Mouse (Mus musculus): Measurements from ENCODE around the gene Leap2. TPM values are rescaled to one million over a fixed set of nuclear protein-coding genes. Genes with fewer than 3 reads are reported as not detected.
A peak's percentile ranks its signal among the peaks of the same experiment; 100 is the strongest.
"Not testable (repeated sequence)": the region's sequence is repeated elsewhere in the genome, so short reads cannot be mapped to it uniquely, and the experiment has no call there.

Gene Leap2
- polyA plus RNA-seq, 1 experiment from 2014 or later, result 0.24 TPM

- WGBS, result 7% methylated on average over 9 of the region's 9 CpGs
Measured at GRCm38 (mm10) chr11:53431347-53432056, 8.5 kb upstream of the Leap2 start.

GRCm38 (mm10) chr11:53430670-53431346, 7.8 kb upstream of the Leap2 start, which contains the start of the genes Uqcrq and Gdf9:
Gene Uqcrq, minus strand, starts transcription at chr11:53430831.
Gene Gdf9, plus strand, starts transcription at chr11:53431023.
- peak within 1 kb of the TSS; percentile 87 for H3K4me2 ChIP-seq (ENCODE audit: low read length)
- TF ChIP-seq CTCF (IDR thresholded peaks at IDR 0.05; ENCODE audit: low read depth), result no peak
- H3K4me1 ChIP-seq (replicated peaks; ENCODE audit: insufficient read depth, low read length), result peaks cover 7% of the 10 kb centered on the region
- H3K36me3 ChIP-seq (ENCODE audit: insufficient read depth, low read length), result 0 out of 2 replicates have a peak, but pooled peaks cover 4% of the 10 kb centered on the region
- DNase-seq (ENCODE audit: low spot score), result peak; percentile 100
- peak; percentile 94 for ATAC-seq (replicated peaks; ENCODE audit: low FRiP score, low read depth)
- H3K4me3 ChIP-seq (replicated peaks; ENCODE audit: low read depth, low read length), result peak within 1 kb of the TSS; percentile 92
- H3K9ac ChIP-seq (ENCODE audit: low read depth, low read length), result peak within 1 kb of the TSS; percentile 93
- under 1% methylated on average over 44 of the region's 44 CpGs for WGBS
- H3K27ac ChIP-seq, result peak within 1 kb of the TSS; percentile 88
- no peaks in the 10 kb centered on the region for H3K9me3 ChIP-seq (replicated peaks; ENCODE audit: low read length)
- H3K27me3 ChIP-seq (ENCODE audit: insufficient read depth, low read length), result no peaks in the 10 kb centered on the region

More at GRCm38 (mm10) chr11:53431347-53432056, 8.5 kb upstream of the Leap2 start:
- Histone ChIP-seq H3K9ac (ENCODE audit: low read depth, low read length) (0 out of 2 replicates have a peak overlapping the region, but pooled peaks have one; percentile 10), H3K9me3 (replicated peaks; ENCODE audit: low read length) (no peaks in the 10 kb centered on the region), H3K4me1 (replicated peaks; ENCODE audit: insufficient read depth, low read length) (peaks cover 7% of the 10 kb centered on the region), H3K27ac (peak overlapping the region; percentile 33; the same call in 1 of the 2 replicates), H3K27me3 (ENCODE audit: insufficient read depth, low read length) (no peaks in the 10 kb centered on the region), H3K4me3 (replicated peaks; ENCODE audit: low read depth, low read length) (peak overlapping the region; percentile 92), H3K4me2 (ENCODE audit: low read length) (peak overlapping the region; percentile 54), H3K36me3 (ENCODE audit: insufficient read depth, low read length) (0 out of 2 replicates have a peak, but pooled peaks cover 4% of the 10 kb centered on the region)
- TF ChIP-seq CTCF (IDR thresholded peaks at IDR 0.05; ENCODE audit: low read depth), result no peak
- DNase-seq (ENCODE audit: low spot score) (no peak), ATAC-seq (replicated peaks; ENCODE audit: low FRiP score, low read depth) (no peak)

- ATAC-seq (replicated peaks; ENCODE audit: low FRiP score, low read depth), result peak; percentile 19
- peaks cover 7% of the 10 kb centered on the region for H3K4me1 ChIP-seq (replicated peaks; ENCODE audit: insufficient read depth, low read length)
Measured at GRCm38 (mm10) chr11:53430300-53430669, 7.3 kb upstream of the Leap2 start.

GRCm38 (mm10) chr11:53429182-53429581, 6.2 kb upstream of the Leap2 start:
- Histone ChIP-seq H3K4me3 (replicated peaks; ENCODE audit: low read depth, low read length) (peak overlapping the region; percentile 92; the same call in 1 of the 2 replicates), H3K27ac (no peak overlapping the region), H3K36me3 (ENCODE audit: insufficient read depth, low read length) (0 out of 2 replicates have a peak, but pooled peaks cover 4% of the 10 kb centered on the region), H3K9me3 (replicated peaks; ENCODE audit: low read length) (no peaks in the 10 kb centered on the region), H3K27me3 (ENCODE audit: insufficient read depth, low read length) (no peaks in the 10 kb centered on the region), H3K4me2 (ENCODE audit: low read length) (peak overlapping the region; percentile 87), H3K9ac (ENCODE audit: low read depth, low read length) (peak overlapping the region; percentile 93; the same call in 1 of the 2 replicates), H3K4me1 (replicated peaks; ENCODE audit: insufficient read depth, low read length) (peaks cover 7% of the 10 kb centered on the region)
- TF ChIP-seq CTCF (IDR thresholded peaks at IDR 0.05; ENCODE audit: low read depth), result no peak
- DNase-seq (ENCODE audit: low spot score) (no peak), ATAC-seq (replicated peaks; ENCODE audit: low FRiP score, low read depth) (no peak)

More at GRCm38 (mm10) chr11:53430300-53430669, 7.3 kb upstream of the Leap2 start:
- Histone ChIP-seq H3K27me3 (ENCODE audit: insufficient read depth, low read length) (no peaks in the 10 kb centered on the region), H3K4me2 (ENCODE audit: low read length) (peak overlapping the region; percentile 87), H3K36me3 (ENCODE audit: insufficient read depth, low read length) (0 out of 2 replicates have a peak, but pooled peaks cover 4% of the 10 kb centered on the region), H3K9ac (ENCODE audit: low read depth, low read length) (peak overlapping the region; percentile 93), H3K27ac (peak overlapping the region; percentile 88), H3K4me3 (replicated peaks; ENCODE audit: low read depth, low read length) (peak overlapping the region; percentile 92), H3K9me3 (replicated peaks; ENCODE audit: low read length) (no peaks in the 10 kb centered on the region)
- DNase-seq (ENCODE audit: low spot score), result no peak
- WGBS, result under 1% methylated on average over 34 of the region's 34 CpGs
- no peak for TF ChIP-seq CTCF (IDR thresholded peaks at IDR 0.05; ENCODE audit: low read depth)

- 96% methylated on average over 5 of the region's 5 CpGs for WGBS
- Histone ChIP-seq H3K4me1 (replicated peaks; ENCODE audit: insufficient read depth, low read length) (peaks cover 7% of the 10 kb centered on the region), H3K4me3 (replicated peaks; ENCODE audit: low read depth, low read length) (no peak overlapping the region), H3K27me3 (ENCODE audit: insufficient read depth, low read length) (no peaks in the 10 kb centered on the region), H3K9me3 (replicated peaks; ENCODE audit: low read length) (no peaks in the 10 kb centered on the region), H3K36me3 (ENCODE audit: insufficient read depth, low read length) (0 out of 2 replicates have a peak, but pooled peaks cover 4% of the 10 kb centered on the region), H3K9ac (ENCODE audit: low read depth, low read length) (no peak overlapping the region), H3K27ac (no peak overlapping the region), H3K4me2 (ENCODE audit: low read length) (no peak overlapping the region)
- no peak for ATAC-seq (replicated peaks; ENCODE audit: low FRiP score, low read depth)
- no peak for TF ChIP-seq CTCF (IDR thresholded peaks at IDR 0.05; ENCODE audit: low read depth)
- DNase-seq (ENCODE audit: low spot score), result no peak
Measured at GRCm38 (mm10) chr11:53428716-53429057, 5.7 kb upstream of the Leap2 start.

GRCm38 (mm10) chr11:53427993-53428715, 5.2 kb upstream of the Leap2 start:
- Histone ChIP-seq H3K27me3 (ENCODE audit: insufficient read depth, low read length) (no peaks in the 10 kb centered on the region), H3K4me2 (ENCODE audit: low read length) (no peak overlapping the region), H3K36me3 (ENCODE audit: insufficient read depth, low read length) (0 out of 2 replicates have a peak, but pooled peaks cover 4% of the 10 kb centered on the region), H3K4me3 (replicated peaks; ENCODE audit: low read depth, low read length) (no peak overlapping the region), H3K9me3 (replicated peaks; ENCODE audit: low read length) (no peaks in the 10 kb centered on the region), H3K4me1 (replicated peaks; ENCODE audit: insufficient read depth, low read length) (peaks cover 7% of the 10 kb centered on the region), H3K27ac (no peak overlapping the region), H3K9ac (ENCODE audit: low read depth, low read length) (no peak overlapping the region)
- 91% methylated on average over 3 of the region's 3 CpGs for WGBS
- no peak for DNase-seq (ENCODE audit: low spot score)
- no peak for ATAC-seq (replicated peaks; ENCODE audit: low FRiP score, low read depth)
- no peak for TF ChIP-seq CTCF (IDR thresholded peaks at IDR 0.05; ENCODE audit: low read depth)

- not testable (repeated sequence) for H3K36me3 ChIP-seq (ENCODE audit: insufficient read depth, low read length); H3K27ac ChIP-seq; DNase-seq (ENCODE audit: low spot score); H3K9ac ChIP-seq (ENCODE audit: low read depth, low read length); H3K9me3 ChIP-seq (replicated peaks; ENCODE audit: low read length); ATAC-seq (replicated peaks; ENCODE audit: low FRiP score, low read depth); H3K4me2 ChIP-seq (ENCODE audit: low read length); H3K4me3 ChIP-seq (replicated peaks; ENCODE audit: low read depth, low read length); H3K27me3 ChIP-seq (ENCODE audit: insufficient read depth, low read length); H3K4me1 ChIP-seq (replicated peaks; ENCODE audit: insufficient read depth, low read length)
- WGBS, result 78% methylated on average over 3 of the region's 3 CpGs
Measured at GRCm38 (mm10) chr11:53426914-53427313, 3.9 kb upstream of the Leap2 start.

All from kidney, postnatal 0 days (tissue).